Mouse (Mus musculus) megakaryocyte, adult 5-6 weeks (primary cell): ENCODE data around the gene Amy2a2. TPM values are rescaled to one million over a fixed set of nuclear protein-coding genes. Genes with fewer than 3 reads are reported as not detected.
"Not testable (repeated sequence)": the region's sequence is repeated elsewhere in the genome, so short reads cannot be mapped to it uniquely, and the experiment has no call there.

Source experiments
- ATAC-seq: 2 replicates; pipeline ENCODE4 v1.8.0; 2016; ENCODE audit warnings: mild to moderate bottlenecking, inconsistent platforms; ENCODE audit not compliant: poor library complexity, severe bottlenecking
- total RNA-seq, 2 experiments: library from RNA; stranded (forward) in 1 of 2; stranded (reverse) in 1 of 2; fragments of 153-499, 151-499 nt in 1 of 2; fragments of 221-1000, 200-1000 nt in 1 of 2; gene quantifications; 2 replicates each; pipeline versions ENCODE4 v1.2.3 to v1.2.4; 2015 to 2017

Amy2a2 gene
- total RNA-seq (2015) (not detected in 2 replicates), total RNA-seq (2017) (not detected in 2 replicates)

- not testable (repeated sequence) for ATAC-seq
Measured at GRCm38 (mm10) chr3:113356558-113356957, at the start of gene Amy2a2. TSS of gene Amy2a2 (minus strand) at chr3:113356658.

GRCm38 (mm10) chr3:113345484-113345883, 11.0 kb downstream of the Amy2a2 start:
- not testable (repeated sequence) for ATAC-seq

GRCm38 (mm10) chr3:113323952-113324351, 32.5 kb downstream of the Amy2a2 start, which contains the start of gene Amy2a3:
TSS of gene Amy2a3 (minus strand) at chr3:113324052.
- ATAC-seq, result not testable (repeated sequence)

- not testable (repeated sequence) for ATAC-seq
Measured at GRCm38 (mm10) chr3:113312937-113313336, 43.5 kb downstream of the Amy2a2 start.

Other genes with a start within 250 kb of the Amy2a2 start
- not detected in 2 replicates for gene Amy2a5, start 97.8 kb downstream of the Amy2a2 start, total RNA-seq (2015)
- not detected in 2 replicates for gene Amy2a5, start 97.8 kb downstream of the Amy2a2 start, total RNA-seq (2017)
- not detected in 2 replicates for gene Amy2a4, start 65.2 kb downstream of the Amy2a2 start, total RNA-seq (2015)
- not detected in 2 replicates for gene Amy2a4, start 65.2 kb downstream of the Amy2a2 start, total RNA-seq (2017)
- not detected in 2 replicates for gene Amy2a3, start 32.6 kb downstream of the Amy2a2 start, total RNA-seq (2015)
- gene Amy2a3, start 32.6 kb downstream of the Amy2a2 start, total RNA-seq (2017), result not detected in 2 replicates
- gene Amy2a1, start 175.8 kb upstream of the Amy2a2 start, total RNA-seq (2015), result not detected in 2 replicates
- gene Amy2a1, start 175.8 kb upstream of the Amy2a2 start, total RNA-seq (2017), result not detected in 2 replicates